Mouse (Mus musculus) olfactory bulb, adult 2 months (tissue): ENCODE results near the gene Pla1a.

ENCODE experiments used
- CTCF ChIP-seq: fragments of 200-500 bp; IDR thresholded peaks from 2 replicates; pipeline ENCODE4 v1.5.1; 2012; ENCODE audit warnings: low read depth, mild to moderate bottlenecking, low read length, moderate library complexity; ENCODE audit not compliant: insufficient read depth
- POLR2A ChIP-seq: fragments of 200-500 bp; IDR thresholded peaks from 2 replicates; pipeline ENCODE4 v1.6.1; 2012; ENCODE audit warnings: mild to moderate bottlenecking, low read depth, low read length, moderate library complexity; ENCODE audit not compliant: insufficient read depth

GRCm38 (mm10) chr16:38433514-38433913 is 569 bp upstream of the Pla1a start:
- TF ChIP-seq POLR2A (no peak), CTCF (no peak)
